Mouse (Mus musculus) left cerebral cortex, adult 18-20 months (tissue): Measurements from ENCODE around the gene Mef2c. TPM values are rescaled to one million over a fixed set of nuclear protein-coding genes. Genes with fewer than 3 reads are reported as not detected.

Experiments
- DNase-seq, 2 experiments: peaks; one replicate each; pipeline ENCODE4 v3.0.0; 2021 to 2022; ENCODE audit warnings: low spot score in 2 of 2, mixed read lengths in 1 of 2
- total RNA-seq, 2 experiments: library from RNA; stranded (reverse); gene quantifications; 2 replicates each; pipeline ENCODE4 v1.2.3; 2021

The Mef2c gene
- total RNA-seq, 2 experiments from 2014 or later, result 551 to 618 TPM

DNA sequence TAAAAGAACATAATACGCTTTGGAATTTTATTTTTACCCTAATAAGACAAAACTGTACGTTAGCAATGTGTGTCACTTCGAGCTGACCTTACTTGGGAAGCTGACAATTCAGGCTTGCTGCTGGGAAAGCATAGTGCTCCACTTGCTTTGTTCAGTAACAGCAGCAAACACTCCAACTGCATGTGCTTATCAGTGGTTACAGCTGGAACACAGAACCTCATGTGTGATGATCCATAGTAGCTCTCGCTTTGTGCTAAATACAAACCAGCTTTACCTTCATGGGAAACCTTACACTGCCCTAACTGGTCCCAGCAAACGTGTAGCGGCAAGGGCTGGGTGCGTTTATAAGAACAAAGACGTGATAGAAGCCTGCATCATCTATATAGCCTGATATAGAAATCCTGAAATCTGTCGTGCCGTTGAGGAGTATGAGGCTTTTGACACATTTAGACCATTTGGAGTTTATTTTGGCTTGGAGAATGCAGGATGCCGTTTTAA lies 65.0 kb downstream of the Mef2c start:
- no peak for DNase-seq

DNA sequence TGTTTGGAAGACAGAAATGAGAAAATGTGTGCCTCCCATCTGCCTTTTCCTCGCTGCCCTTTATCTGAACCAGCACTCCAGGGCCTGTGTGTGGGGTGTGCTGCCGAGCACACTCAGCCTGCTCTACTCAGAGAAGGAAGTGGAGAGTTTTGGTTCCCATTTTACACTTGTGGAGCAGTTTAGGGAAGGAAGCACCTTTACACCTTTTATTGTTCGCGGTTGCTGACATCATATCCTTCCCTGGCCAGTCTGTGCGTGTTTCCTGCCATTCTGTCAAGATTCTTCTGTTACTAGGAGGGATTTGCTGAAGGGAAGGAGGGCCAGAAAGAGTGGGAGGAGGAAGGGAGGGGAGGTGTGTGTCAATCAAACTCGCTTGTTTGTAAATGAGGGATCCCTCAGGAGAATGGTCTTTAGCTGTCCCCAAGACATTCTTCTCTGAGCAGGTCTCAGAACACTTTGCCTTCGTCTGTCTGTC lies 68.2 kb downstream of the Mef2c start:
- DNase-seq, result no peak

DNA sequence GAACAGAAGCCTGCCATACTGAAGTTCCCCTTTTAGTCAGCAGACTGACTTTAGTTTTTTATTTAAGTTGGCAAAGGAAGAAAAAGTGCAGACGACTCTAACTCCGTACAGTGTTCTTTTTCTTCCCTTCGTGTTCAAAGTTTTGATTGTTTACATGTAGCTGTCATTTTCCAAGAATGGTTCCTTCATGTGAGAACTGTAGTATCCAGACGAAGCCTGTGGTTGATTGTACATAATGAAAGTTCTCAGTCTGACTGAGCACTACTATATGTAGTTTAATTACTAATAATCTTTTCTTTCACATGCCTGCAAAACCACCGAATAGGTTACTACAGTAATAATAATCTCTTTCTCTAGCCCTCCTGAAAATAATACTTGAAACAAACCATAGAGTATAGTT lies 68.6 kb downstream of the Mef2c start:
- no peak for DNase-seq

DNA sequence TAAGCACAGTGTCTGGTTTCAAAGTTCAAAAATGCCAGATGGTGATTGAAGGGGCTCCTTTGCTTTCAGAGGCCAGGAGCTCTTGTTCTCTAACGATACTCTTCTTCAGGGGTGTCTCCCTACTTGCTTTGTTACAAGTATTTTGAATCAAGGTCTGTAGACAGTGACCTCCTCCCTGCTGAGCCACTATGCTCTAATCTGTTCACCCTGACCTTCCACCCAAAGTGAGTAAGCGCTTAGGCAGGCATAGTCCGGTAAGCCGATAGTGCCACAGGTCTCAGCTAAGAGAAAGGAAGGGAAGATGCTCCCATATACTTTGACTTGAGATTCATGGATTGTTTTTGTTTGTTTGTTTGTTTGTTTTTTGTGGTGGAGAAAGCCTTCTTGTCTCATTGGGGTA lies 69.5 kb downstream of the Mef2c start:
- no peak for DNase-seq

DNA sequence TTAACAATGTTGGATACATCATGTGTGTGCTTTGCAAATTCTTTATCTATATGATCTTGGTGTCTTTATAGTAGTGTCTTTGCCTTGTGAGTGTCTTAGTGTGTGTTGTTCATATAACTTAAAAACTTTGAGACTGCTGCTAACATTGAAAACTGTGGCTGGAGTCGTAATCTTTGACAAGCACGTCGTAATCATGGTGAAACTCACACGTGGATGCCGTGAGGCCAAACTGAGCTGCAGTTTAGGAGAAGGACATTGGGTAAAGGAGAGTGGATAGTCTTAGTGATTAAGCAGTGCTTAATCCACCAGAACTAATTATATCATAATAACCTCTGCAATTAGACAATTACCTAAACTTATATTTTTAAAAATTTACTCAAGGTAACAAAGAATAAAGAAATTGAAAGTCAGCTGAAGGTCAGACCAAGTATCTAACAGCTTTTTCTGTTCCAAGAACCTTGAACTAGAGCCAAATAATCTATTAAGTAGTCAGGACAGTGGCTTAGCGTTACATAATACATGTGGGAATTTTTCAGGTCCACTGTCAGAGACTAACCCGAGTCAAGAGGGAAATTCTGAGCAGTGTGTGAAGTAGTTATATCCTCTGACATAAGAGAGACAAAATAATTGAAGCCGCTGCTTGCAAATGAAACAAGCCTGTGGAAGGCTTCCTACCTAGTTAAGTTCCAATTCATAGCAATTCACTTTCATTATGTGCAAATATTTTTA lies 70.2 kb downstream of the Mef2c start:
- no peak for DNase-seq

DNA sequence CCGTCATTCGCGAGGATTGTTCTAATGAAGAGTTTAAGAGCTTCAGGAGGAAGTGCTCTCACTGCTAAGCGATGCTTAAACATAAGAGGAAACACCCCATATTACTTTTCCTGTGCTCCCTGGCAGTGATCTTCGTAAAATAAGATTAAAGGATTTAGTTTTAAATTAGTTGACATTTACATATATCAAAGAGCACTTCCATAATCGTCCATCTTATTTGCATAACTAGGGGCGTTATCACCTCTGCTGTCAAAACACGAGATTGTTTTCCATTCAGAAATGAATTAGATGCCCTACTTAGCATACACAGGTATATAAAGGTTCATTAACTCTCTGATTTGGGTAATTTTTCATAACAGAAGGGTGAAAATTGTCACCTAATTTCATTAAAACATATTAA lies 71.0 kb downstream of the Mef2c start:
- DNase-seq, result no peak

DNA sequence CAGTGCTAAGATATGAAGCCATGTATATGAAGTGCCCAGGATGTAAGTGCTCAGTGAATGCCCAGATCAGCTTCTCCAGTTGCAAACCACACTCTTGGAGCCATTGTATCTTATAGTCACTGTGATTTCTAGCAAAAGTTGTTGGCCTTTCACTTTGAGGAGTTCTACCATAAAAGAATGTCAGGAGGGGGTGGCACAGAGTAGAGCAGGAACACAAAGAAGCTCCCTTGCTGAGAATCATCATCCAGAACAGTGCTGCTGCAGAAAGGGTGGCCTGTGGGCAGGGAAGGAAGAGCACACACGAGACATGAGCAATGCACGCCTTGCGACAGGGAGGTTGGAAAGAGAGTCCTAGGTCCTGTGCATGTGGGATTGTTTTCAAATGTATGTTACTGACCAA lies 75.6 kb downstream of the Mef2c start:
- DNase-seq, result no peak

DNA sequence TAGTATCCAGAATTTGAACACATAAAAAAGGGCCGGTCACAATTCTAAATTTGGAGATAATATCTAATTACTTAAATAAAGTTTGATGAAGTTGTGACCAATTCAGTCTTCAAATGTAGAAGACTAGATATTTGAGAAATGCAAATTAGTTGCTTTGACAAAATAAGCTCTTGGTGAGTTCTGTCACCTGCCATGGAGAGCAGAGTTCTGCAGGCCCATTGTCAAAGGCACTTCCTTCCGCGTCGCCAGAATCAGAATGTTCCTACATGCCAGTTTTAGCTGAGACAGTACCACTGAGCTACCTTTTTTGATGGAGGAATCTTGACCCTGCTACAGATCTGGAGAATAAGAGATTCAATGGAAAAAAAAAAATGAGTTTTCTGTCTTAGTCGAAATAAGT lies 77.0 kb downstream of the Mef2c start:
- no peak for DNase-seq

DNA sequence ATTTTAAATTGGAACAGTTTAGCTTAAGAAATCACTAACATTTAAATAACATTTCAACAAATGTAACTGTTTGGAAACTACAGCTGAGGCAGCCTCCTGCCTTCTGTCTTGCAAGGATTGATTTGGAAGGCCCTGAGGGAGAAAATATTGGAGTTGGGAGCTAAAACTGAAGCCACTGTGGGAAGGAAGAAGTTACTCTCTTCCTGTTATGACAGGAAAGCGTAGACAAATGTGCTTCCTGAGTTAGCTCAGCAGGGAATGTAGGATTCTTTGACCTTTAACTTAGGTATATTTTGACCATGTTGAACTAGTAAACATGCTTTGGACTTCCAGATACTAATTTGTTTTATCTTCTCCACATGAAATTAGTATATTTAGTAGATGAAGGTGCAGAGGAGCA lies 78.7 kb downstream of the Mef2c start:
- no peak for DNase-seq

DNA sequence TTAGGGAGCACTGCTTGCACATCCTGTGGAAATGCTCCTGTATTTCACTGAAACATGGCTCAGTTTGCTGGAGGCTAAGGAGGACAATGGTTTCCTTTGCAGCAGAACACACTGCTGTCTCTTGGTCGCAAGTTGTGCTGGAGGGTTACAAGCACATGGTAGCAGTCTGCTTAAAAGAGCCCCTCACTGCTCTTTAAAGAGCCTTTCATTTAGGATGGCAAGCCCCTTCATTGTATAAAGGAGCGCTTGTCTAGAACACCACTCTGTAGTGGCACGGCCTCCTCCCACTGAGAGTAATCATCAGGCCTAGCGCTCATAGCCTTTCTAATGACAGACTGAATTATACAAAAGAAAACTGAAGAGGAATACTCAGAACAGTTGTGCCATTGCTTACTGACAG lies 80.0 kb downstream of the Mef2c start:
- no peak for DNase-seq

DNA sequence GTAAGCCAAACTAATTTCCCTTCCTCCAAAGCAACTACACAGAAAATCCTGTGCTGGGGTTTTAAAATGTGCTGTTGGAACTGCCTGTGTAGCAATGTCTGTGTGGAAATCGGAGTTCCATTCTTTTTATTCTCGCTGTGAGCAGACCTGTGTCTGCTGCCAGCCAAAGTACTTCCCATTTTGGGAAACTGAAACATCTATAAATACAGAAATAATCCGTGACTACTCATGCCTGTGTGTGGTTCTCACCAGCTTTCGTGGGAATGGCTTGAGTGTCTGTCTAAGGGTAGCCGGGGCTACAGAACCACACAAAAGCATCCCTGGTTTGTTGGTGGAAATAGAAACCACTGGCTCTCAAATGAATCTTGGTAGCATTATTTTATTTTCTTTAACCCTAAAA lies 81.5 kb downstream of the Mef2c start:
- DNase-seq, result no peak

DNA sequence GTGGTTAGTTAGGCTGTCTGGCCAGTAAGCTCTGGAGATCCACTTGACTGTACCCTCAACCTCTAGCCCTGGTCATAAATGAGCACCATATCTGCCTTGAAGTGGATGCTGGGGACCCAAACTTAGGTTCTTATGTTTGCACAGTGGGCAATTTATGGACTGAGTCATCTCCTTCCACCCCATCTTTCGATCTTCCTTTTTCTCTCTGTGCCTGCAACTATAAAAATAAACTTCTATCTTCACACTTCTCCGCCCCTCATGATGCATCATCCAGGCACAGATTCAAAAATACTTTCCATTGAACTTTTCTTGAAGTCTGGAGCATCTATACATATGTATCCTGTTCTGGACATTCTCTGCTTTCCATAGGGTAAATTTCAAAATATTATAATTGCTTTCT lies 84.4 kb downstream of the Mef2c start:
- no peak for DNase-seq

DNA sequence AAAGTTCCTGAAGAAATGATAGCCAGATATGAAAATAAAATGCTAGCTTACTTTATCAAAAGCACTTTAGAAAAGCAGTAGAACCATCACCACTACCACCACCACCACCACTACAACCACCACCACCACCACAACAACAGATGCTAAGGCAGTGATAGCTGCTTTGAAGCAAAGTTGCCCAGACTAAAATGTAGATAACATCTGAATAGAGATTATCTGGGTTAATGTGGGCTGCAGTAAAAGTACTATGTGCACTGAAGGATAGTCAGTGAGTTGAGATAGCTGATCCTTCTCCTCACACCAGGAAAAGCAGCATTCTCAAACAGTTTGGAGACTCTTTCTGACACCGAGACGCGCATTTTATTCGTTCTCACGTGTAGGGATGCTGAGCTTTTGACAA lies 87.1 kb downstream of the Mef2c start:
- no peak for DNase-seq

DNA sequence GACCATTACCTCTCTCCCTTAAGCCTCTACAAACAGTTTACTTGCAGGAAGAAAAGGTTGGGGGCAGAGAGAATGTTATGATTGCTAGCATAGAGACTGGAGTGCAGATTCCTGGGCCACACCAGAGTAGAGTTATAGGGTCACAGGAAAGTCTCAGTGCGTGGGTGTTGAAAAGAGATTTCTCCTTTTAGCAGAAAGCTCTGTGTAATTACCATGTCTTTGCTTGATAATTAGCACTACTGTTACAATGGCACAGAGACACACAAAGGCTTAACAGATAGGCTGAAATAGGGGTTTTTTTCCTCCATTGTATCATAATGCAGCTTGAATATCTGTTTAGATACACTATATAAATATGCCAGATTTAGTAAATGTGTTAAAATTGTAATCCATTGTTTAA lies 91.6 kb downstream of the Mef2c start:
- DNase-seq, result no peak

DNA sequence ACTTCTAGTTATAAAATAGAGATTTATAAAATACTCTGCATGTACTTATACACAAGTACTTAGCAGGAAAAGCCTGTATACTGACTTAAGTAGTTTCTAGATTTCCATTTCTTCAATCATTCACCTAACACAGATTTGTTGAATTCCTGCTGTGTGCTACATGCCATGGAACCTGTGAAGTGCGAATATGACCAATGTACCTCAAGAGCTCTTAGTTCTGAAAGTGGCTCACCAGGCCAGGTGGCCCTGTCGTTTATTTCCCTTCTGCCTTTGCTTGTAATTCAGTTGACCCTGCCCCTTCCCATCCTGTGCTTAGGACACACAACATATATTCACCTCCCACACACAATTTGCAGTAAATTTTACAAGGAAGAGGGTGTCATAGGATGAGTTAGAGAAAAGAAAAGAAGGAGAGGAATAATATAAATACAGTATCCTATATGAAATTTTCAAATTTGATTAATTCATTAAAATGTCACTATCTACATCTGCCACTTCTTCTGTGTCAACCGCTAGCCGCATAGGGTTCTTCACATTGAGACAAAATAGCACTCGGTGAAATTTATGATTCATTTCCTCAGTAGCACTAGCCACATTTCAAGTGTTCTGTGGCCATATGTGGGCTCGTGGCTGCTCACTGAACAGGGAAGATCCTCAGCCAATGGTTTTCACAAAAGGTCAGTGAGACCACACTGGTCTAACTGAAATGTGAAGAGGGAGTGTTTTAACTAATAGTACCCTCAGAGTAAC lies 93.3 kb downstream of the Mef2c start:
- no peak for DNase-seq

DNA sequence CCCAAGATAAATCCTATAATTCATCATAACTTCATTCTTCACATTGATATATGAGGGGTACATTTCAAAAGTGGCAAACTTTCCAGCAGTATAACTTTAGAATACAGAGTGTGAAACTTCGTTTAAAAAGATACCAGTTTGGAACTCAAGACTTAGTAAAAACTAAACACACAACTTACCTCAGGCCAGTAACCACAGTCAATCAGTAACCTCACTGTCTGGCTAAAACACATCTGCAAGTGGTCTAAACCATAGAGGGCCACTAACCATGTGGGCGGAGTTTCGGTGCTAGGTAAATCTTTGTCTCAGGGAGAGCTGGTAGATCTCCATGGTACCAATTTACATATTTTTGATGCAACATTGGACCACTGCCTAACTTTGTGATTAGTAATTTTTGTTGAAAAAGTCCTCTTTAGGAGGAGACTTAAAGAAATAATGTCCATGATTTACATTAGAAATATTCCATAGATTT lies 93.9 kb downstream of the Mef2c start:
- no peak for DNase-seq

DNA sequence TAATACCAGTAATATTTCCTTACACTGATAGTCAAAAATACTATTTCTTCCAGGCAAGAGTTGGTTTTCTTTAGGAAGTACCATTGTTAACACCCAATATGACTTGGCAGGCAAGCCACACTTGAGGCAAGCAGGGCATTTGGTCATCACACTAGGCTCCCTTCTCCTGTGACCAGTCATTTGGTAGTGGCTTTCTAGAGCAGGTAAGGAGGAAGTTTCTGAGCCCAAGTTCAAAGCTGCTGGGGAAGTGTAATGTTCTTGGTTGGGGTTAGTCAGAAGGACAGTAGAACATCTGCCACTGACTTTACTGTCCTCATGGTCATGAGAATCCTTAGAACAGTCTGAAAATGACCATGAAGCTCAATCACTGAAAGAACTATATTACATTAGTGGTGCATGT lies 96.5 kb downstream of the Mef2c start:
- no peak for DNase-seq

DNA sequence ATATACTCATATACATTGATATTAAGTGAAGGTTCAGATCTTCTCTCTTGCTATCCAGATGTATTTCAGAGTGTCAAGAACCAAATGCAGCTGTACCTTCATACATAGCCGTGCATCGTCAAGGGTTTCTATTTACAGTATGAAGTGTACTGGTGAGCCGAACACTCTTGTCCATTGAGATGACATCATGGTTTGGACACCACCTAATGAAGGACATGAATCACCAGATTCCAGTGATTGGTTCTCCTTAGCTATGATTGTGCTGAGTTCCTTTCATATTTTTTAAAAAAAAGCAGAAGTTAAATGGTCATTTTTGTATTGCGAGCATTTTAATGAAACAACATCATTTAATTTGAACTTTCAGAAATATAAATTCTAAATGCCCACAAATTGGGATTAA lies 97.9 kb downstream of the Mef2c start:
- no peak for DNase-seq

DNA sequence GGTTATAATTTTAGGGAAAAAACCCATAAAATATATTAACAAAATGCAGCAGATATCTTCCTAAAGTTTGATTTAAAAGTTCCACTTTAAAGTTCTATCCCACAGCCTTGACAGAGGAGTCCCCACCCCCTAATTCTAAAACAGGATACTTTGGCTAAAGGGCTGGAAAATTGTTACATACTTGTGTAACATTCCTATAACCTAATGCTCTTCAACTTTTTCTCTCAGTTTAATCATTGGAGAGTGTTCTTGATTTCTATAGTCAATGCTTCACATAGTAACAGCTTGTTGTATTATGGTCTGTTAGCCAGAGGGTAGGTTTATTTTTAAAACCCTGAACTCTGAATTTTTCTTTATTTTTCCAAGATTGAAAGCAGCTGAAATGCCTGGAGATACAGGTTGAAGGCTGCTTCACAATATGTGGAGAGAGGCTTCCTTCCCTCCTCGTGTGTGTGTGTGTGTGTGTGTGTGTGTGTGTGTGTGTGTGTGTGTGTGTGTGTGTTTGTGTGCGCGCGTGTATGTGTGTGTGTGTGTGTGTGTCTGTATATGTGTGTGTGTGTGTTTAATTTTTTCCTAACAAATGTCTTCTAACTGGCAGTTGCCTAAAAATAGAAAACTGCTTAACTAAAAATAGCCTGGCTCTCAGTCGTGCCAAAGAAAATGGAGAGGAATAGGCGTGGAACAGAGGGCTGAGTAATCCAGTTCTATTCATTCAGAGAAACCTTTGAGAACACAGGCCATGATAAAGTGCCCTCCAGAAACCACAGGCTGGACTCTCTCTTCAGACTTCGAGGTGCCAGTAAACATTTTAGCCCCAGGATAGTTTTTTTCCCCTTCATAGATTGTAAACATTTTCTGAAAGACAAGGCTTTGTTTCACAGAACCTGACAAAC lies 99.8 kb downstream of the Mef2c start:
- DNase-seq, result no peak

DNA sequence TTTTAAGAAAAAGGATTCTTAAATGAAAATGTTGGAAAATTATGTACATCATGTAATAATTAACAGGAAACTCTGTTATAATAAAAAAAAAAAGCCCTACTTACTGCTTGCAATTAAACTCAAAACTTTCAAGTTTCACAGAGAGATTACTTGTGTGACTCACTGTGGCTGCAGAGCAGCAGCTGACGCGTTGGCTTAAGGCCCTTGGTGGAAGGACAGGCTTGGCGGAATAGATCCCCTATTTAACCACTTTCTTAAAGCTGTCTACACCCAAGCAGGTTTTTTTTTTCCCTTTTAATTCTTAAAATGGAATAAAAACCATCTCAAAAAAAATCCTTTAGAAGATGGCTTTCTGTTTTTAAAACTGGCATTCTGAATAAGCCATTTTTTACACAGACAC lies 100.5 kb downstream of the Mef2c start:
- DNase-seq, result peak; percentile 56 to 60

DNA sequence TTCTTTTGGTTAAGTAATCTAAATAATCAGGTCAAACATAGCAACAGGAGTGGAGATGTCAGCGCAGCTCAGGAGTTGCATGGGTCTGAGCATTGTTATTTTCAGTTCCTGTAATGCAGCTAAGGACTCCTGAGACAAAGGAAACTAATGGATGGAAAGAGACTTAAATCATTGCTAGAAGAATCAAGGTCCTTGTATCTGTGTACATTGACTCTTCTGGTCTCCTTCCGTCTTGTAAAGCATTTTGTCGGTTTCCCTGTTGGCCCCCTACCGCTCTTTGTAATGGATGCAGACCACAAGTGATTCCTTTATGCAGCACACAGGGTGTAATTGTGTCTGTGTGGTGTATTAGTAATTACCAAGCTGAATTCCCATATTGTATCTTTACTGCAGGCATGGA lies 101.0 kb downstream of the Mef2c start:
- DNase-seq, result no peak
